Mouse (Mus musculus) heart, postnatal 36 days (tissue): ENCODE measurements around the gene Exoc6b. TPM values are rescaled to one million over a fixed set of nuclear protein-coding genes. Genes with fewer than 3 reads are reported as not detected.
"Not testable (repeated sequence)": the region's sequence is repeated elsewhere in the genome, so short reads cannot be mapped to it uniquely, and the experiment has no call there.

Source experiments
- DNase-seq, 2 experiments: peaks; one replicate each; pipeline ENCODE4 v3.0.0; 2021 to 2022
- intact Hi-C: fragments of 180-260 bp; cut with DNase I; formaldehyde crosslinking; loops from one replicate; pipeline ENCODE4 v1.15.1; 2025
- total RNA-seq, 2 experiments: library from RNA; stranded (reverse); gene quantifications; 2 replicates each; pipeline ENCODE4 v1.2.3; 2021

The Exoc6b gene
- total RNA-seq, 2 experiments from 2014 or later = 20.6 to 21.4 TPM

- intact Hi-C loops = no loop called here
- no peak for DNase-seq
Measured at GRCm38 (mm10) chr6:84657091-84657490, 412.2 kb downstream of the Exoc6b start.

DNA sequence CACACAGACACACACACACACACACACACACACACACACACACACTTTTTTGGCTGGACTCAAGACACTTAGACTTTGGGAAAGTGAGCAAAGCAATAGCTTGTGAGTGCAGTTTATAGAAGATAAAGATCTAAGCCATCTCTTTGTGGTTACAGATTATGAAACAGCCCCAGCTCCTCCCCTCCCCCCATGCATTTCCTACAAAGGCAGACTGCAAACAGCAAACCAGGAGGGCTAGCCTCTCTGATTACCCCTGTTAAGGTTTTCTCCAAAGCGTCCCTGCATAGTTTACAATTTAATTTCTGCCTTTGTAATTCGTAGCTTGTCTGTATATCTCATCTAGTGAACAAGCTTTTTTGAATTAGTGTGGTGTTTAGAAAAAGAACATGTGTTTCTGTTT lies 412.6 kb downstream of the Exoc6b start:
- intact Hi-C loops = no loop called here
- no peak for DNase-seq

- no peak for DNase-seq
- intact Hi-C loops = no loop called here
Measured at GRCm38 (mm10) chr6:84651902-84652301, 417.4 kb downstream of the Exoc6b start.

- intact Hi-C loops = no loop called here
- DNase-seq = no peak
Measured at GRCm38 (mm10) chr6:84647197-84647596, 422.1 kb downstream of the Exoc6b start.

- intact Hi-C loops = no loop called here
- no peak for DNase-seq
Measured at GRCm38 (mm10) chr6:84646696-84647095, 422.6 kb downstream of the Exoc6b start.

DNA sequence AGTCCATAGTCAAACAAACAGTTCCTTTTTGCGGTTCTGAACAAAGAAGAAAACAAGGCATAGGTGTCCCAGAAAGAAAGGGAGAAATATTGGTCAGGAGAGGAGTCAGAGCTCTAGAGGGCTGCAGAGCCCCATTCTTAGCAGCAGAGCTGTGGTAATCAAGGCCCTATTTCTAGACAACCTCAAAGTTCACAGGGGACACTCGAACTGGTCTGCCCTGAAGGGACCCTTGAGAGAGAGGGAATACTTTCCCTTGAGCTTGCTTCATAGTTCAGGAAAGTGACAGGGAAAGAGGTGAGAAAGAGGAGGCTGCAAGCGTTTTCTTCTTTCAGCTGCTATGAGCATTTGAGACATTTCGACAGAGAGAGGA lies 428.3 kb downstream of the Exoc6b start:
- intact Hi-C loops = loop anchor here (2.0 kb wide), 2 partner anchors 14 to 52 kb away; no protein-coding TSS in a partner anchor
- no peak for DNase-seq

- intact Hi-C loops = loop anchor here (2.0 kb wide), 2 partner anchors 14 to 52 kb away; no protein-coding TSS in a partner anchor
- DNase-seq = peak in 1 of 2 experiments; percentile 28
Measured at GRCm38 (mm10) chr6:84640324-84641061, 428.8 kb downstream of the Exoc6b start.

GRCm38 (mm10) chr6:84638206-84638605 lies 431.1 kb downstream of the Exoc6b start:
- DNase-seq = peak; percentile 52 to 53
- intact Hi-C loops = loop anchor here (10.0 kb wide), 1 partner anchor 247 kb away; no protein-coding TSS in a partner anchor

GRCm38 (mm10) chr6:84631588-84631987 lies 437.7 kb downstream of the Exoc6b start:
- intact Hi-C loops = loop anchor here (10.0 kb wide), 1 partner anchor 253 kb away; no protein-coding TSS in a partner anchor

GRCm38 (mm10) chr6:84630276-84630675 lies 439.0 kb downstream of the Exoc6b start:
- intact Hi-C loops = loop anchor here (10.0 kb wide), 1 partner anchor 255 kb away; no protein-coding TSS in a partner anchor
- DNase-seq = no peak

More at GRCm38 (mm10) chr6:84631588-84631987, 437.7 kb downstream of the Exoc6b start:
- DNase-seq = peak in 1 of 2 experiments; percentile 29

DNA sequence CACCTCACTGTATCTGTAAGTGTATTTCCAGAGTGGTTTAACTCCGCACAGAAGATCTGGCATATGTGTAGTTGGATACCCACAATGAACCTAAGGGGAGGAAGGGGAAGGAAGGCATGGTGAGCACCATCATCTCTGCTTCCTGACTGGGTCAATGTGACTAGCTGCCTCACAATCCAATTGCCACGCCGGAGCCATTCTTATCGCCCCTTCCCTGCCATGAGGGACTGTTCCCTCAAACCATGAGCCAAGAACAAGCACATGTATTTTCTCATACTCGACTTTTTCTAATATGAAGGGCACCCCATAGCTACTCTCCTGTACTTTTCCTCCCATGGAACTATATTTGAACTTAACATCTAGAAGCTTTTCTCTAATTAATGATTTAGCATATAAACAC lies 440.5 kb downstream of the Exoc6b start:
- intact Hi-C loops = no loop called here
- DNase-seq = no peak

DNA sequence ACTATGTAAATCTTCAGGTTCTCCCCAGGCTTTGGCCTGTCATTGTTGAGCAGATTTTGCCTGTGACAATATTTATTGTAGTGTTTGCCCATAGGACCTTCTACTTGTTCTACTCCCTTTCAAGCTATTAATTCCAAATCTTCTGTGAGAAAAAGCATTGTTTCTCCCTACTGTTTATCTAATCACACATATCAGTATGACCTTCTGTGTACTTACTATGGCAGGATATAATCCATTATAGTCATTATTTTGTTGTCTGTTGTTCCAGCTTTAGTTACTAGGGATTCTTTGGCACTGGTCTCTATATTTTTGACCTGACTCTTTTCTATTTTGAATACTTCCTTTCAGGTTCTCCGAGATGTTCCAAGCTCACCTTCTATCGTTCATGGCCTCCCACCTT lies 442.9 kb downstream of the Exoc6b start:
- intact Hi-C loops = loop anchor here (2.0 kb wide), 1 partner anchor 14 kb away; no protein-coding TSS in a partner anchor
- no peak for DNase-seq

DNA sequence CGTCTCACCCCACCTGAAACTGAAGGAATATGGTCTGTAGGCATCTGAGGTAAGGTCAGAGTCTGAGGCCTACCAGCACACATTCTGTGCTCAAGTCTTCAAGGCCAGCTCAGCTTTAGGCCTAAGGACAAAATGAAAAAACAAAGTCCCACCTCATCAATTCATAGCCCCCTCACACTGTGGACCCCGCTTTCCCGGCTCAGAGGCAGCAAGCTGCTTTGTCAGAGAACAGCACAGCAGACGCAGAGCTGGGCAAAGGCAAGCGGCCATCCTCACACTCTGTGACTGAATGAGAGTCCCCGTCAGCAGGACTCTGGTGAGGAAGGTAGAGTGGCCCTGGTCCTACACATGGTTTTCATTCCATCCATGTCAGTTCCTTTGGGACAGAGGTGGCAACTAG lies 450.1 kb downstream of the Exoc6b start:
- intact Hi-C loops = no loop called here

DNA sequence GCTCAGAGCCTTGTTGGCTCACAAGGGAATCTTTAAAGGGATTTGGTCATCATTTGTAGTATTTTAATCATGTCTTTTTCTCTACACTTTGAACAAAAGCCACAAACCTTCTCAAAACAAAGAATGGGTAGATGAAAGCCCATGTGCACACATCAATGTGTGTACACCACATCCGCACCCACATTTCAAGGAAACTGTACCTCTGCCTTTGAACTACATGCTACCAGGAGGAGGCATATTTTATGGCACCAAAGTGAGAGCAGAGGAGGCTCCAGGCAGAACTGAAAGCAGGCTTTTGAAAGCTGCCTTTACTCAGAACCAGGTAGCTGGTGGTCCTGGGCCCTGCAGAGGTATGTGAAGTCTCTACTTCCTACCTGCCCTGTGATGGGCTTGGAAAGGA lies 452.3 kb downstream of the Exoc6b start:
- DNase-seq = no peak
- intact Hi-C loops = no loop called here

More for the DNA sequence above, 450.1 kb downstream of the Exoc6b start:
- DNase-seq = no peak

GRCm38 (mm10) chr6:84616586-84616985 lies 452.7 kb downstream of the Exoc6b start:
- intact Hi-C loops = no loop called here
- no peak for DNase-seq

DNA sequence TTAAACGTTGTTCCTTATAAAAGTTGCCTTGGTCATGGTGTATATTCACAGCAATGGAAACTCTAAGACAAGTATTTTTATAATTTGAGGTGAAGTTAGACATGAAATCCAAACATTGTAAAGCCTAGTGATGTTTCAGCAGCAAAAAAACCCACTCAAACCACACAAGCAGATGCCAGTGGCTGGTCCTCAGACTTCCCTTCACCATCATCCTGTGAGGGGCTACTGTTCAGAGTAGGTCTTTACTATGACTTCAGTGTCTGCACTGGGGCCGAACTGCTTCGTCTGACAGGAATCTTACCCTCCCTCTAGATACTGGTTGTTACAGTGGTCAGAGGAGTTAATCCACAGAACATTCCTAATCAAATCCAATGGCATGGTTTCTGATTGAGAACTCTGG lies 455.8 kb downstream of the Exoc6b start:
- no peak for DNase-seq
- intact Hi-C loops = no loop called here

DNA sequence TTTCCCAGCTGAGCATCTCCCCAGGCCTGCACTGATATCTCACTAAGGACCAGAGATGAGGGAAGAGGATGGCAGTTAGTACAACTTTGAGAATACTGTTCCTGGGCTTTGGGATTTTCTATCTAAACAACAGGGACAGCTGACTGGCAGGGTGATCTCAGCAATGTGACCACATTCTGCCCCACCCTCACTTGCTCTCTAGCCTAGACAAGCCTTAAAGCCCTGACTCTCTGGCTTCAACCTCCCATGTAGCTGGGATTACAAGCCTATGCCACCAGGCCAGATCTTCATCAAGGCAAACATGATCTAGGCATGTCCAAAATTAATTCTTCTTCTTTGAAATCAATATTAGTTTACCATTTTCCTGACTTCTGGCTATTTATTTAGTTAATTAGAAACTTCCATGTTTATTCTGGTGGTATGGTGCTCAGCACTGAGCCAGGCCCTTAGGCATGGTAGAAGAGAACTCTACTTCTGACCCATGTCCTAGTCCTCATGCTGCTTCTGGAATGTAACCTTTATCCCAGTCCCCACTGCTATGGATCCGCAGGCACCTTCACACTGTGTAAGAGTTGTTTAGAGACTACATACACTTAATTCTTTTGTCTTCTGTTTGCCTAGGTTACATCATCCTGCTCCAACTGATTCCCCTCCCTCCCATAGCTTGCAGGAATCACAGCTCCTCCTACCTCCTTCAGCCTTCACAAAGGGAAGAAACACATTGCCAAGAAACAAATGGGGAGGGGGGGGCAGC lies 468.0 kb downstream of the Exoc6b start:
- DNase-seq = no peak
- intact Hi-C loops = no loop called here

DNA sequence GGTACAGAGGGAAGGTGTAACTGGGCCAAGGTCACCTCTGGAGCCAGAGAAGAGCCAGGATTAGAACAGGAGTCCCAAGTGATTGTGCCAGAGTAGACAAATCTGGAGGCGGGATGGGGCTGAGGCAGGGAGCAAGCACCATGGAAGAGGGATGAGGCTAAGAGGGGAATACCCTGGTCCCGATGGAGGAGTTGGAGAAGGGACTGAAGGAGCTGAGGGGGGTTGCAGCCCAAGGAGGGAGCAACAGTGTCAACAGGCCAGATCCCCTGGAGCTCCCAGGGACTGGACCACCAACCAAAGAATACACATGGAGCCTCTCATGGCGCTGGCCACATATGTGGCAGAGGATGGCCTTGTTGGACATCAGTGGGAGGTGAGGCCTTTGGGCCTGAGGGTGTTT lies 470.0 kb downstream of the Exoc6b start:
- DNase-seq, intact Hi-C loops: not testable (repeated sequence)

- intact Hi-C loops = no loop called here
- DNase-seq = no peak
Measured at GRCm38 (mm10) chr6:84598725-84599124, 470.6 kb downstream of the Exoc6b start.

DNA sequence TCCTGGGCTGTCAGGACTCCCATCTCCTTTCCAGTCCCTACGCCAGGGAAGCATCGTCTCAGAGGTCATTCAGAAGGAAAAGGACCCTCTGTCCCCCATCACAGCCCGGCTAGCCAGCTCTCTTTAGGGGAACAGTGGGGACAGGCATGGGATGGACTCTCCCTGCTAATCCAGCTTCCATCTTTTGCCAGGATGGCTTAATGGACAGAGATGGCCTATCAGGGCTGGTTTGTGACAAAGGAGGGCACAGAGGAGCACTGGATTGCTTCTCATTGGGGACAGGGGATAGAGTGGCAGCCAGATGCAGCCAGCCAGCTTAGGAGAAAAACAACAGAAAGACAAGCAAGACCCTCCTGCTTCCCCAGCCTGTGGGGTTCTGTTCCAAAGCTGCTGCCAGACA lies 474.7 kb downstream of the Exoc6b start:
- intact Hi-C loops = loop anchor here (5.0 kb wide), 3 partner anchors 167 to 318 kb away; no protein-coding TSS in a partner anchor
- DNase-seq = no peak

DNA sequence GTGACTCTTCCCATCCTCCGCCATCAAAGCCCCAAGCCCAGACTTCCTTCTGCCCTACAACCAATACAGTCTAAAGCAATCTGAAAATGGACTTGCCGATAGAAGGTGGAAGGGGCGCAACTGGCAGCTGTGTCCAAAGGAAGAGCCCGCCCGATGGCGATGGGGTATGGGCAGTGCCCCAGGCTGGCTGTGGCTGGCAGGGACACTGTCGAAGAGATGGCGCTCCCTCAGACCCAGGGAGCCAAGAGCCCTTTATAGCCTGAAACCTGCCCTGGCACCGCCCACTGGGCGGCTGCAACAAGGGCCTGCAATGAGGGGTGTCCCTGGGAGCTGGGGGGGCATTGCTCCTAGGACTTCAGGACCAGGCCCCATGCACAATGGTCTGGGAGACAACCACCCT lies 475.6 kb downstream of the Exoc6b start, which contains the start of gene Cyp26b1:
Cyp26b1 (minus strand) TSS at position 216 of the 400 bp plus-strand sequence.
- intact Hi-C loops = loop anchor here (5.0 kb wide), 3 partner anchors 166 to 319 kb away; no protein-coding TSS in a partner anchor

More for the DNA sequence above, 475.6 kb downstream of the Exoc6b start, which contains the start of gene Cyp26b1:
- DNase-seq = no peak
